Mouse (Mus musculus) gonadal fat pad, adult 2 months (tissue): ENCODE results near the gene Radil. TPM values are rescaled to one million over a fixed set of nuclear protein-coding genes. Genes with fewer than 3 reads are reported as not detected.

ENCODE experiments used
- DNase-seq: peaks from one replicate; pipeline ENCODE4 v3.0.0-alpha.2; 2012; ENCODE audit warnings: low read depth
- polyA plus RNA-seq: library from polyadenylated mRNA; depleted of rRNA; stranded (reverse); fragments of >200 nt; gene quantifications from 2 replicates; pipeline ENCODE4 v1.2.3, GENCODE M21; 2012; rRNA removed

The Radil gene
- 4.8 and 5.4 TPM in 2 replicates for polyA plus RNA-seq

GRCm38 (mm10) chr5:142550706-142551652 is at the start of gene Radil:
Gene Radil, minus strand, starts transcription at chr5:142551098.
- DNase-seq: peak; percentile 47

- DNase-seq: no peak
Measured at GRCm38 (mm10) chr5:142597648-142598390, 46.9 kb upstream of the Radil start.

DNA sequence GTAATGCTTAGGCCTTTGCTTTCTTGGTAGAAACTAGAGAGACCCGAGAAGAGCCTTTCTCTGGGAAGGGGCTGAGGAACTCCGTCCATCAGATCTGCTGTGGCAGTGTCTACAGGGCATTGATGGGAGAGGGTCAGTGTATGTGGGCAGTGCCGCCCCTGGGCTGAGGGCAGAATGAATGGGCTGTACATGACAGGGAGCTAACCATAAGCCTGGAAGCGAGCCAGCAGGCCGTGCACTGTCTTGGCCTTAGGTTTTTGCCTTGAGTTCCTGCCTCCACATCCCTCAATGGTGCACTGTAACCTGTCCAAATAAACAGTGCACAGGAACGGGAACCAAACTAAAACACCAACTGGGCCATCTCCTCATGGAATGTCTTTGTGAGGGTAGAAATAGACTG is 45.8 kb upstream of the Radil start:
- DNase-seq: no peak

GRCm38 (mm10) chr5:142595698-142596097 is 44.8 kb upstream of the Radil start:
- DNase-seq: no peak

DNA sequence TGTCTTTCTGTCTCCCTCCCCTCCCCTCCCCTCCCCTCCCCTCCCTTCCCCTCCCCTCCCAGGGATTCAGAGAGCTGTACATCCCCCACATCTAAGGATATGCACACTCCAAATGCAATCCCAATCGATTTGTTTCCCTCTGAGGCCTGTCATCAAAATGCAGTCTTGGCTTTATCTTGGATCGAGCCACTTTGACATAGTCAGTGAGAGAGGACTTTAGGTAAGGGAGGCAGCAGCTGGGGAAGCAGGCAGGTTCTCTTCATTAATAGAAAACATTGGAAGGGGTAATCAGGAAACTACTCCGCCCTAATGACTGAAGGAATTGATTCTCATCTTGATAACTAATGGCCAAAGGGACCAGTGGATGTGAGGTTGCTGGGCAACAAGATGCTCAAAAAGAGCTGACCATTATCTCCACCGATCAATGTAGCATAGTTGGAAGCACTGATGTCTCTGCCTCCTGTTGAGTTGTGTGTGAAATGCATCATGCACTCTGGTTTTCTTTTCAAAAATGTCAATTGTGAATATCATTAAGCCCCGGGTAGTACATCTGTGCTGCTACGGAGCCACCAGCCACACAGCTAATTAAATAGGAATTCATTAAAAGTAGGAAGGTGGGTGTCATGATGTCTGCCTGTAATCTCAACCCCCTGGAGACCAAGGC is 40.2 kb upstream of the Radil start:
- no peak for DNase-seq

- DNase-seq: no peak
Measured at GRCm38 (mm10) chr5:142583616-142584126, 32.8 kb upstream of the Radil start.

GRCm38 (mm10) chr5:142581517-142581916 is 30.6 kb upstream of the Radil start:
- no peak for DNase-seq

GRCm38 (mm10) chr5:142578192-142578591 is 27.3 kb upstream of the Radil start:
- no peak for DNase-seq

GRCm38 (mm10) chr5:142576832-142577231 is 25.9 kb upstream of the Radil start:
- no peak for DNase-seq

GRCm38 (mm10) chr5:142574323-142575057 is 23.6 kb upstream of the Radil start:
- no peak for DNase-seq

DNA sequence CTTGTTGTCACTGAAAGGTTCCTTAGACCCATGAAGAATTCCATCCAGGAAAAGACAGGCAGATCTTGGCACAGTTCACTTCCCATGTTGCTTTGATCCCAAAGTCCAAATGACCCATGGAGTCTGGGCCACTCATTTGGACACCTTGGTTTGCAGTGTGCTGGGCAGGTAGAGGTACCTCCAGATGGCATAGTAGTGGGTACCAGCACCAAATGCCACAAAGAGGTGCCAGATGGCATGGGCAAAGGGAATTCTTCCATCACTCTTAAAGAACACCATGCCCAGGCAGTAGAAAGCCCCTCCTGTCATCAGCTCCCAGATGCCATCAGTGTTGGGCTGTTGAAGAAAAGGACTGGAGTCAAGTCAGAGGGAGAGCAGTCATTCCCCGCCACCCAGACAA is 13.7 kb upstream of the Radil start:
- DNase-seq: no peak

DNA sequence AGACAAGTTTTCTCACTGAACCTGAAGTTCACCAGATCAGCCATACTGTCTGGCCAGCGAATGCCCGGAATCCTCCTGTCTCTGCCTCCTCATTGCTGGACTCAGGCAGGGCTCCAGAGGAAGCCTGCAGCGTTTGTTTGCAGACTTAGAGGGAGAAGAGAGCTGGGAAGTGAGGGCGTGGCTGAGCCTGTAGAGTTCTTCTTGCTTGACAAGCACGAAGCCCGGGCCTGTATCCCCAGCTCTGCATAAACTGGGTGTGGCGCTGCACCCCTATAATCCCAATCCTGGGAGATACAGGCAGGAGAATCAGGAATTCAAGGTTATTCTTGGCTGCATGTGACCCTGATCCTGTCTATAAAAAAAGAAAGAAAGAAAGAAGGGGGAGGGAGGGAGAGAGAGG is 9.4 kb upstream of the Radil start:
- DNase-seq: no peak

- no peak for DNase-seq
Measured at GRCm38 (mm10) chr5:142557397-142558067, 6.6 kb upstream of the Radil start.

DNA sequence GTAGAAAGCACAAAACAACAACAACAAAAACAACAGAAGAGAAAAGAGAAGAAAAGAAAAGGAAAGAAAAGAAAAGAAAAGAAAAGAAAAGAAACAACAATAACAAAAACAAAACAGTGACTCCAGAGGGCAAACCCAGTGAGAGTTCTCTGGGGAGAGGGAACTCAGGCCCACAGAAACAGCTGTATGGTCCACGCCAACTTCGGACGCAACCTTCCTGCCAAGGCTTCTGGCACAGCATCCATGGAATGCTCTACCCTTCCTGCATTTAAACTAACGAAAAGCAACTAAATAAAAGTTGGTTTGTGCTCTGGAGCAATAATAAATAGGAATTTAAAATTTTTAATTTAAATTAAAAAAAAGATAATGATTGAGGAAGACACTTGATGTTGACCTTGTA is 5.8 kb upstream of the Radil start:
- DNase-seq: no peak

DNA sequence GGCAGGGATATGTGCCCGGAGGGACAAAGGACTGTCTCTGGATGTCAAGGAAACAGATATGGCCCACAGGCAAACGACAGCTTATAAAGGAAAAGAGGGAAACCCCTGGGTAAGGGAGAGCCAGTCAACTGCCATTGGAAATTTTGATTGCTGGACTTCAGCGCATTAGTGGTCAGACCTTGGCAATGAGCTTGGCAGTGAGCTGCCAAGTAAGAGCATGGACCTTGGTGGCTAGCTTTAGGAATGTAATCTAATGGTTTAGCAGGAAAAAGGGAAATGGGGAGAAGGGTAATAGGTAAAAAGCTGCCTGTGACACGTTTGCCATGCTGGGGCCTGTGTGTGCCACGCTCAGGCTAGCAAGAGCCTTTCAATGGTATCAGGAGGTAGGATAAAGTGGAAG is 5.0 kb upstream of the Radil start:
- no peak for DNase-seq

- DNase-seq: no peak
Measured at GRCm38 (mm10) chr5:142549961-142550705, 765 bp downstream of the Radil start.

- no peak for DNase-seq
Measured at GRCm38 (mm10) chr5:142549441-142549840, 1.5 kb downstream of the Radil start.

DNA sequence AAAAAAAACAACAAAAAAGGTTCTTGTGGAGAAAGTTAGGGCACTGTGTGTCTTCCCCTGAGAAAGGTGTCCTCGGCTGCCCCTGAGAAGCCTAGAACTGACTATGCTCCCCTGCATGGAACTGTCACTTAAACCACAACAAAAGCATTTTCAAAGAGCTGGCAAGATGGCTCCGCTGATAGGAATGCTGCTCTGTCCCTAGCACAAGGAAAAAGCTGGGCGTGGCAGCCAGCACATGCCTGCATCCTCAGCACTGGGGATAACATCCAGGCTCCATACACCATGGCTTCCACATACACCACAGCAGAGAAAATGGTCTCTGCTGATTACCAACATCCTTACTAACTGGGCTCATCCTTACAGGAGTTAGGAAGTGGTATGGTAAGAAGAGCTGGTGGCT is 3.8 kb downstream of the Radil start:
- no peak for DNase-seq

GRCm38 (mm10) chr5:142546344-142546743 is 4.6 kb downstream of the Radil start:
- no peak for DNase-seq
